Mouse (Mus musculus) T-helper 2 cell (primary cell): Measurements from ENCODE around the gene Tnfaip8l1.

ENCODE experiments used
- in situ Hi-C: fragments of 300-600 bp; cut with MboI, MseI; formaldehyde crosslinking; loops from one replicate; pipeline ENCODE4 v1.15.1; 2025; ENCODE audit warnings: high pct_unique_total_duplicates

Tnfaip8l1 gene

DNA sequence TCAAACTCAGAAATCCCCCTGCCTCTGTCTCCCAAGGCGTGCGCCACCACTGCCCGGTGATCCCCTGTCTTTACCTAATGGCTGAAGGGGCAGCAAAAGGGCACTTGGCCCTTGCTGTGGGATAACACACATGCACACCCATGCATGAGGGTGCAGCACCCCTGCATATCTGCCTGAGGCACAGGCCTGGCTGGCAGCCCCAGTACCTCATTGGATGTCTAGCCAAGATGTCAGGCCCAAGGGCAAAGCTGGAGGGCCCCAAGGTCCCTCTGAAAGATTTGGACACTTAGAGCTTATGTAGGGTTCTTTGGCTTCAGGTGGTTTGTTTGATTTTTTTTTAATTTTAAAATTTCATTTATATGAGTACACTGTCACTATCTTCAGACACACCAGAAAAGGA is 13.1 kb downstream of the Tnfaip8l1 start:
- in situ Hi-C loops = no loop called here

- in situ Hi-C loops = no loop called here
These were observed 20.8 kb downstream of the Tnfaip8l1 start for GRCm38 (mm10) chr17:56182975-56183657.

GRCm38 (mm10) chr17:56183658-56184103 is 21.4 kb downstream of the Tnfaip8l1 start, which contains the start of gene Mydgf:
Gene Mydgf (minus strand): TSS chr17:56183920.
- in situ Hi-C loops = no loop called here

GRCm38 (mm10) chr17:56185281-56186141 is 23.2 kb downstream of the Tnfaip8l1 start:
- in situ Hi-C loops = no loop called here

DNA sequence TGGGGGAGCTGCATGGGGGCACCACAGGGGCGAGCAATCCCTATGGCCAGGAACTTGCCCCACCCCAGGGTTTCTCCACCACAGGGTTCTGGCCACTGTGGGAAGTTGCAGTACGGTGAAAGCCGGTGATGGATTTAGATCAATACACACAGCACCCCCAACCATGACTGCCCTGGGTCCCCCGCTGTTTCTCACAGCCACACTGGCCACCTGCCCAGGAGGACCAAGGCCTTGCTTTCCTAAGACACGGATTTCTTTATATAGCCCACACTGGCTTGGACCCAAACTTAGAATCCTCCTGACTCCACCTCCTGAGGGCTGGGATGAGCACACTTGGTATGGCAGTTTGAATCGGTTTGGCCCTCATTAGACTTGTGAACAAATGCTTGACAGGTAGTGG is 29.0 kb downstream of the Tnfaip8l1 start:
- in situ Hi-C loops = no loop called here

DNA sequence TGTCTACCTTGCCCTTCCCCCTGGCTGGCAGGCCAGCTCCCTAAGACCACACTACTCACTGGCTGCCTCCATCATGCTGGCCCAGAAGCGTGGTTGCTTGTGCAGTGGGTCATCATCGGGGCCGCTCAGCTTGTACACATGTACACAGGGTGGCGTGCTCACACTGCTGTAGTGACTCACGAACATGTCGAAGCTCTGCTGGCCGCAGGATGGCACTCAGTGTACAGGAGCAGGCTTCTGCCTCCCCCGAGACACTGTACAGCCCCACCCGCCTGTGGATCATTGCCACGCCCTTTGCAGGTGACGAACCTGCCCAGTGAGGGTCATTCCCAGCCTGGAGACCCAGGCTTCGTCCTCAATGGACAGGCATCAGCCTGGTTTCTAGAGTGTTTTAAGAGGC is 32.1 kb downstream of the Tnfaip8l1 start:
- in situ Hi-C loops = no loop called here

DNA sequence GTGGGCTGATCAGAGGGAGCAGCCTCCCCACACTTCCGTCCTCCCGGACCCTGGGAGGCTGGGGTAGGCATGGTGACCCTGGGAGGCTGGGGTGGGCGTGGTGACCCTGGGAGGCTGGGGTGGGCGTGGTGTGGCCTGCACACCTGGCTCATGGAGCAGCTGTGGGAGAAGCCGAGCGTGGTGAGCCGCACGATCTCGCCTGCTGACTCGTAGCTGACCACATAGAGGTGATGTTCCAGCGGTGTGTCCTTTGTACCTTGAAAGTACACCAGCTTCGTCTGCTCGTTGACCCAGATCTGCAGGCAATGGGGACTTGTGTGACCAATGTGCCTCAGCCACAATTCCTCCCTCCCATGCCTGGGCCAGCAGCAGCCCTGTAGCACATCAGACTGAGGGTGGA is 32.5 kb downstream of the Tnfaip8l1 start:
- in situ Hi-C loops = no loop called here

- in situ Hi-C loops = no loop called here
These were observed 34.6 kb downstream of the Tnfaip8l1 start for GRCm38 (mm10) chr17:56196860-56197259.

DNA sequence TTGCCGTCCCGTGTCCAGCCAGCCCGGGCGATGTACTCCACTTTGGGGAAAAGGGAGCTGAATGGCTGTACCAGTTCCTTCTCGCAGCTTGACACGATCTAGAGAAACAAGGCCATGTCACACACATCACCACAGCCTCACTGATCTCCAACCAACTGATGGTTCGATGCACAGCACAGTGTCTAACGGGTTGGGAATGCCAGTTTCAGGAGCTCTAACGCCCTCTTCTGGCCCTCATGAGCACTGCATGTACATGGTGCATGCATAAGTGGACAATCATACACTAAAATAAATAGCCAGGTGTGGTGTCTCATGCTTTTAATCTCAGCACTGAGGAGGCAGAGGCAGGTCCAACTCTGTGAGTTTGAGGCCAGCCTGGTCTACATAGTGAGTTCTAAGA is 38.3 kb downstream of the Tnfaip8l1 start:
- in situ Hi-C loops = loop anchor here (5.0 kb wide), 1 partner anchor 52 kb away; no protein-coding TSS in a partner anchor

GRCm38 (mm10) chr17:56201642-56202041 is 39.4 kb downstream of the Tnfaip8l1 start:
- in situ Hi-C loops = loop anchor here (5.0 kb wide), 1 partner anchor 51 kb away; no protein-coding TSS in a partner anchor

- in situ Hi-C loops = loop anchor here (5.0 kb wide), 1 partner anchor 50 kb away; no protein-coding TSS in a partner anchor
These were observed 40.2 kb downstream of the Tnfaip8l1 start for GRCm38 (mm10) chr17:56202476-56202875.

DNA sequence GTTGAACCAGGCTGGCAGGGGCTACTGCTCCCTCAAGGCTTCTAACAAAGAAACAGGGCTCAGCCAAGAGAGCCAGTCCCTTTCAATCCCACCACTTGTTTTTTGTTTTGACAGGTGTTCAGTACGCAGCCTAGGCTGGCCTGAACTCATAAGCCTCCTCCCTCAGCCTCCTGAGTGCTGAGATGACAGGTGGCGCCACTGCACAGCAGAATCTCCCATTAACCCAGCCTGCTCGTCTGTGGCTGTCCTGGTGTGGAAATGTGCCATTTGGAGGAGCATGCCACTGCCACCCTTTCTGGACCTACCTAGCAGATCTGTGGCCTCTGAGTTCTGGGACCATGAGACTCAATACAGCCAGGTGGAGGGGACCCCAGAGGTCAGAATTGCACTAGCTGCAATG is 41.5 kb downstream of the Tnfaip8l1 start:
- in situ Hi-C loops = loop anchor here (5.0 kb wide), 1 partner anchor 49 kb away; no protein-coding TSS in a partner anchor

GRCm38 (mm10) chr17:56206276-56206884 is 44.1 kb downstream of the Tnfaip8l1 start:
- in situ Hi-C loops = no loop called here

DNA sequence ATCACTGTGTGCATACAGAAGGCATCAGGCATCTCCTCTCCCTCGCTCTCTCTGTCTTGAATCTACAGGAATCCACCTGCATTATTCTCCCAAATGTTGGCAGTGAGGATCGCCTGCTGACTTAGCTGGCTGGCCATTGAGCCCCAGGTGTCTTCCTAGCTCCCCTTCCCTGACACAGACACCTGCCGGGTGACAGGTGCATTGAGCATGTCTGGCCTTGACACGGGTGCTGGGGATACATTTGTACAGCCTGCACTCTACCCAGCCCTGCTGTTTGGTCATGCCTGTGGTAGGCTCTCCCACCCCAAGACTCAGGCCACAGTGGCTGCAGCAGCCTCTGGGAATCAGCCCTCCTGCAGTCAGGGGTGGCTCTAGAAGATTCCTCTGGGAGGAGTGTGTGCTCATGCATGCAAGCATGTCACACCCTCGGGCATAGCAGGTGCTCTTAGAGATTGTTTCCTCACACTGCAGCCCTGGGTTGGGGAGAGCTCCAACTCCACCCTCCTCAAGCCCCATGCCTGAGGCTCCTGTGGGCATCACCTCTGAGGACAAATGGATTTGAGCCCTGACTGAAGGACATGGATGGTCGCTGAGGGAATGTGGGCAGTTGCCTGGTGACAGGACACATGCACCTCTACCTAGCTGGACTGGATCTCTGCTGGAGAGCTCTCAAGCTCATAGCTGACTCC is 44.9 kb downstream of the Tnfaip8l1 start:
- in situ Hi-C loops = no loop called here

DNA sequence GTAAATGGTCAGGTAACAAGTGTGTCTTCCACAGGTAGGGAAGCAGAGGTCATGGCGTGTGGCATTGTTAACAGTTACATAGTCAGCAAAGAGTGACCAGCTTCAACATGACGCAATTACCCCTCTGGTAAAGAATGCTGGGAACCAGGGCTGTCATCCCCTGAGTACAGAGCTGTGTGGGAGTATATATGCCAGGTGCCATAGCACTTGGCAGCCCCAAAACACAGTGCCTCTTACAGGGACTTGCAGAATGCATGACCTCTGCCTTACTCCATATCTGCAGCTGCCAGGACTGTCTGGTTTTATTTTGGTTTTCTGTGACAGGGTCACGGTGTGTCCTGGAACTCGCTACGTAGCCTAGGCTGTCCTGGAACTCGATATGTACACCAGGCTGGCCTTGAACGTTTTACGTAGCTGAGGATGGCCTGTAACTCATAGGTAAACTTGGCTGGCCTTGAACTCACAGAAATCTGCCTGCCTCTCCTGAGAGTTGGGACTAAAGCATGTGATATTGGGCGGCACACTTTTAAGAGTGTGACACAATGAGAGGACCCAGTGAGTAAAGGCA is 45.8 kb downstream of the Tnfaip8l1 start:
- in situ Hi-C loops = no loop called here

GRCm38 (mm10) chr17:56208821-56209220 is 46.5 kb downstream of the Tnfaip8l1 start:
- in situ Hi-C loops = no loop called here

DNA sequence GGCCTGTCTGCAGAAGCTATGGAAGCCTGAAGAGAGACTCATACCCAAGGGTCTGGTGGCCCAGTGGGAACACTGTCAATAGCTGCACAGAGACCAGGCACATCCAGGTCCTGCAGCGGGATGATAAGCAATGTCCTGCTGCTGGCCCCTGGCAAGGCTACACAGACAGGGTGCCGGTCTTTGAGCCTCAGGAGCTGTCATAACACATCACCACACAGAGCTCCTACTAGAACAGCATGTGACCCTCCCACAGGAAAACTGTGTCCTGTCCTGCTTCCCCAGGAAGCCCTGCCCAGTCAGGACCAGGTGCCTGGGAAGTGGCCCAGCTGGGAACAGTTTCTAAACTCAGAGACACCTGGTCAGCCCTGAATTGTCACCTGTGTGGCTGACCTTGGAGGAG is 48.8 kb downstream of the Tnfaip8l1 start:
- in situ Hi-C loops = no loop called here

GRCm38 (mm10) chr17:56212676-56213075 is 50.4 kb downstream of the Tnfaip8l1 start:
- in situ Hi-C loops = no loop called here

- in situ Hi-C loops = no loop called here
These were observed 52.0 kb downstream of the Tnfaip8l1 start for GRCm38 (mm10) chr17:56214229-56214628.

DNA sequence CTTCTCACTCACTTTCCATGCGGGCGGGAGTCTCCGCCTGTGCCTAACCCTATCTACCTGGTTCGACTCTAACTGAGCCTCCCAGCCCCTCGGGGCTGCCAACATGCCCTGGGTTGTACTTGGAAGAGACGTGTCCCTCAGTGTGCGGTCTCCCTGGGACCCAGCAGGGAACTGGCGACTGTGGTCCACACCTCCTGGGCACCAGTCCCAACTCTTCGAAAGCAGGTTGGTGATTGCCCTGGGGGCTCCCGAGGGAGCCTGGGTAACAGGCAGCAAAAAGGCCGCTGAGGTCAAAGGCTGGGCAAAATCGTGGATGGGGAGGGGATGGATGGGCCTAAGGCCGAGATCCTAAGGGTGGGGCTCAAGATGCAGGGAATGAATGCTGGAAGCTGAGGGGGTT is 55.4 kb downstream of the Tnfaip8l1 start:
- in situ Hi-C loops = no loop called here
